Mouse (Mus musculus) lung, adult 2 months (tissue): ENCODE measurements at regions not wholly inside any gene's neighbourhood (a gene's known extent, or its start where the extent isn't known, plus 50 kb on each side); places are given as distances from the start of the nearest gene placed in this dataset.

ENCODE experiments used
- CTCF ChIP-seq: fragments of 200-500 bp; IDR thresholded peaks from 2 replicates; pipeline ENCODE4 v1.5.1; 2011; ENCODE audit warnings: mild to moderate bottlenecking, low read length, control low read depth; ENCODE audit not compliant: insufficient read depth
- POLR2A ChIP-seq: fragments of 200-500 bp; IDR thresholded peaks from 2 replicates; pipeline ENCODE4 v1.6.1; 2011; ENCODE audit warnings: low read depth, mild to moderate bottlenecking, control low read depth, low read length, borderline replicate concordance; ENCODE audit errors: extremely low read depth

- TF ChIP-seq POLR2A (no peak), CTCF (no peak)
These were observed 276.1 kb upstream of the Cdh5 start for GRCm38 (mm10) chr8:103825289-103825688.
